Mouse (Mus musculus): ENCODE results near the gene Pank4.

- TF ChIP-seq CTCF (IDR thresholded peaks at IDR 0.05; ENCODE audit: low read depth) (no peak), EP300 (IDR thresholded peaks at IDR 0.05; ENCODE audit: low read depth) (no peak)
These were observed 1.2 kb upstream of the Pank4 start for GRCm38 (mm10) chr4:154962683-154963082.
